Mouse (Mus musculus) bone marrow macrophage, adult 2 months (primary cell): ENCODE data around the gene 1700020D05Rik. TPM values are rescaled to one million over a fixed set of nuclear protein-coding genes. Genes with fewer than 3 reads are reported as not detected.
A peak's percentile ranks its signal among the peaks of the same experiment; 100 is the strongest.

Experiments
- H3K27ac ChIP-seq: 2 replicates; pipeline ENCODE4 v1.5.1; 2012; ENCODE audit warnings: low read depth, low read length; ENCODE audit not compliant: insufficient read depth
- H3K4me1 ChIP-seq: 2 replicates; pipeline ENCODE4 v1.6.1; 2012; ENCODE audit warnings: low read length; ENCODE audit not compliant: control insufficient read depth, insufficient read depth
- H3K4me3 ChIP-seq: 2 replicates; pipeline ENCODE4 v1.5.1; 2012; ENCODE audit warnings: mild to moderate bottlenecking, low read length, moderate library complexity; ENCODE audit not compliant: insufficient read depth
- CTCF ChIP-seq: IDR thresholded peaks from 2 replicates; pipeline ENCODE4 v1.5.1; 2012; ENCODE audit warnings: low read depth, mild to moderate bottlenecking, low read length, moderate library complexity
- POLR2A ChIP-seq: IDR thresholded peaks from 2 replicates; pipeline ENCODE4 v1.6.1; 2012; ENCODE audit warnings: mild to moderate bottlenecking, low read depth, low read length, borderline replicate concordance
- polyA plus RNA-seq: library from polyadenylated mRNA; stranded (reverse); fragments of >200 nt; gene quantifications from 2 replicates; pipeline ENCODE4 v1.2.4, GENCODE M21; 2012; ENCODE audit not compliant: missing spikeins, insufficient read depth, insufficient read length

1700020D05Rik gene
- polyA plus RNA-seq, 1 experiment = 5.1 TPM

DNA sequence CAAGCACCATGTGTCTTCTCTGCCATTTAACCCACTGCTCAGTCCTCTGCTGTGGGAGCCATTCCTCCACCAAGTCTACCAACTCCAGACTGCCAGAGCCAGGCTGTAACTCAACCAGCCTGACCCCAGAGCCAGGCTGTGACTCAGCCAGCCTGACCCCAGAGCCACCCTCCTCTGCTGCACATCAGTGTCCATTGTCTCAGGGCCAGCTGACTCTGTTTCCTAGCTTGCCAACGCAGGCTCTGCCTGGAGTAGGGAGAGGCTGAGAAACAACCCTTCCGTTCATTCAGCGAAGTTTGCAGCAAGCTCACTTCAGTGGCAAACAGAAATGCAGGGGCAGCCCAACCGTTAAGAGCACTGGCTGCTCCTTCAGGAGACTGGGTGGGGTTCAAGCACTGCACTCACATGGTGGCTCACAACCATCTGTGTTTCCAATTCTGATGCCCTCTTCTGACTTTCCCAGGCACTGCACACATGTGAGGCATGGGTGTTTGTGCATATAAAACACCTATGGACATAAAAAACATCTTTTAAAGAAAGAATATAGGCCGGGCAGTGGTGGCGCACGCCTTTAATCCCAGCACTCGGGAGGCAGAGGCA, 13.4 kb upstream of the 1700020D05Rik start:
- Histone ChIP-seq H3K4me1 (peaks cover 8% of the 10 kb centered on the region), H3K4me3 (no peak overlapping the region), H3K27ac (no peak overlapping the region)
- no peak for TF ChIP-seq CTCF
- no peak for TF ChIP-seq POLR2A

DNA sequence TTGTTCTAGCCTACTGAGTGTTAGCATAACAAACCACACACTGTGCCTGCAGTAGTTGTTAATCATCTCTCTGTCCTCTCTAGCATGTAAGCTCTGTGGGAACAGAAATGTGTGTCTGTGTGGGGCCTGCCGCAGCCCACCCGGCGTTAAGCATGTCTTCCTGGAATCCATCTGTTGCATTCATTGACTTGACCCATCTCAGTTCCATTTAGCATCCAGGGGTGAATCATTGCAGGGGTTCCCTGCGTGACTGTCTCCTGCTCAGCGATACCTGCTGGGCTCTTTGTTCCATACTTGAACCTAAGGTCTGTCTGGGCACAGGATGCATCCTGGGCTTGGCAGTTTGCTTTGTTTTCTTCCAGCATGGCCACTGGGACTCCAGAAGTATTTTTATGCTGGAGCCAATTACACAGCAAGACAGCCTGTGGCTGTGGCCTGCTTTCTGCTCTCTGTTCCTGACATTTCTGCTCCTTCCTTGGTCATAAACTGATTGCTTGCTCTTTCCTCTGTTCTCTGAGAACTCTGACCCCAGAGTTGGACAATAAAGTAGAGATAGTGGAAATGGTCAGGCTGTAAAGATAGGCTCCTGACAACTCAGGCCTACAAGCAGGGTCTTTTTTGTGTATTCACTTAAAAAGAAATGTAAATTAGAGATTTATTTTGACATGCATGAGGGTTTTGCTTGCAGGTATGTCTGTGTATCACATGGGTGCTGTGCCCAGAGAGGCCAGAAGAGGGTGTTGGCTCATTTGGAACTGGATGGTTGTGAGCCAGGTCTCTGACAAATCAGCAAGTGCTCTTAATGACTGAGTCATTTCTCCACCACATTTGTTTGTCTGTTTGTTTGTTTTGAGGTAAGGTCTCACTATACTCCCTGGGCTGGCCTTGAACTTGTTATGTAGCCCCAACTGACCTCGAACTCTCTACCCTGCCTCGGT, 12.5 kb upstream of the 1700020D05Rik start:
- TF ChIP-seq CTCF (no peak), POLR2A (no peak)
- Histone ChIP-seq H3K4me3 (no peak overlapping the region), H3K27ac (no peak overlapping the region), H3K4me1 (peaks cover 9% of the 10 kb centered on the region)

DNA sequence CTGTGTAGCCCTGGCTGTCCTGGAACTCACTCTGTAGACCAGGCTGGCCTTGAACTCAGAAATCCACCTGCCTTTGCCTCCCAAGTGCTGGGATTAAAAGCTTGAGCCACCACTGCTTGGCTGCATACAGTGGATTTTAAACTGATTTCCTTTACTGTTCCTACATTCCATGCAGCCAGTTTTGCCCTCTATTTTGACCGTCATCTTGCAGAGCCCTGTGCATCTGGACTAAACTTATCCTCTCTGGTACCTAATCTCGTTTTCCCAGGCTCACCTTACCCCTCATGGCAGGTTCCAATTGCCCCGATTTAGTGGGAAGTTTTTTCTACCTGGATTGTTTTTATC, 9.4 kb upstream of the 1700020D05Rik start:
- H3K4me1 ChIP-seq = peaks cover 14% of the 10 kb centered on the region
- TF ChIP-seq POLR2A = no peak

DNA sequence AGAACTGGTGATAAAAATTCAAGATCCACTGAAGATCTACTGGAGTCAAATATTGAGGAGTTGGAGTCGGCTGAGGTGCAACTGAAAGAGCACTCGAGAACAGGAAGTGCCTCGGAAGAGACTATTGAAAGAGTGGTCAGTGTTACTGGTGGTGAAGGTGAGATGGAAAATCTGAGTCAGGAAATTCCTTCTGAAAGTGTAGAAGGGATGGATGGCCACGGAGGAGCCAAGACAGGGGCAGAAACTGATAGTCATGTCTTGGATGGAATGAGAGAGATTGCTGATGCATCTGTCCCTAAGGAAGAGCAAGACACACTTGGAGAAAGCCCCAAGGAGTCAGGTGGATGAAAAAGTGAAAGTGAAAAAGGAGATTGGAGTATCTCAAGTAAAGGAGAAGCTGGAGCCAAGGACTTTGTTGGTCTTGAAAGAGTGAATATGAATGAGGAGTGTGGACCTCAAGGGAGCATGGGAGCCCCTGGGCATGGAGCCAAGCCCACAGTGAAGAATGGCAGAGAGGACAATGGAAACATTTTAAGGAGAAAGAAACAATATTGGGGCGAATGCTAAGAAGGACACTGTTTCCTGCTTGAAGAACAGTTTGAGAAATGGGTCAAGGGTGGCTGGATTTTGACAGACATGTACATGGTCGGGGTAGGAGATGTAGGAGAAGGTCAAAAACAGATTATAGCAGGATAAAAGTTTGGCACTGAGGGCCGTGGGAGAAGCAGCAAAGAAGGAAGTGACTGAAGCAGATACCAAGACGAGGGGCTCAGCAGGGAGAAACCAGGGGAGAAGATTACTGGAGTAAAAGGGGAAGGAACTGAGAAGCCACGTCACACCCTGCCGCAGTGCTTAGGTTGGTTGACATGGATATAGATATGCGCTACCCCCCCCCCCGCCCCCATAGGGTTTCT, 8.8 kb upstream of the 1700020D05Rik start:
- peak overlapping the region; percentile 80 for H3K4me3 ChIP-seq

More for the DNA sequence above, 9.4 kb upstream of the 1700020D05Rik start:
- Histone ChIP-seq H3K4me3 (peak overlapping the region; percentile 8; the same call in 1 of the 2 replicates), H3K27ac (peak overlapping the region; percentile 59)

DNA sequence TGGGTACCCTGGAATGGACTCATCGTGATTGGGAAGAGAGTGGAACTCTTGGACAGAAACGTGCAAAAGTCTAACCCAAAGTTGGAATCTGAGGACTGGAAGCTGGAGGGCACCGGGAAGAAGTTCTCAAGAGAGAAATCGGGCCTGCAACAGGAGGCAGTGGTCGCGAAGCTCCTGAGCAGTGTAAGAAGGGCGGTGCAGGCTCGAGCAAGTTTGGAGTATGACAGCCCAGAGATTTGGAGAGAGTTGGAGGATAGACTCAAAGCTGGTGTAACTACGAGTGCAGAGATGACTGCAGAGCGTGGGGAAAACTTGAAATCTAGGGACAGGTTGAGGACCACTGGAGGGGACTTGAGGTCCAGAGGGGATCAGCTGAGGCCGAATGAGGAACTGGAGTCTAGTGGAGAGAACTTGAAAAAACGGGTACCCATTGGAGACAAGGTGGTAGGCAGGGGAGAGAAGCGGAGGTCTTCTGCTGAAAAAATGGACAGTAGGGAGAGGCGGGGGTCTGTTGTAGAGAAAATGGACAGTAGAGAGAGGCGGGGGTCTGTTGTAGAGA, 7.6 kb upstream of the 1700020D05Rik start:
- TF ChIP-seq POLR2A (no peak), CTCF (no peak)
- Histone ChIP-seq H3K4me1 (peaks cover 14% of the 10 kb centered on the region), H3K4me3 (peak overlapping the region; percentile 80), H3K27ac (peak overlapping the region; percentile 76)

More for the DNA sequence above, 8.8 kb upstream of the 1700020D05Rik start:
- H3K4me1 ChIP-seq = peaks cover 14% of the 10 kb centered on the region
- H3K27ac ChIP-seq = peak overlapping the region; percentile 72
- TF ChIP-seq POLR2A (no peak), CTCF (no peak)

DNA sequence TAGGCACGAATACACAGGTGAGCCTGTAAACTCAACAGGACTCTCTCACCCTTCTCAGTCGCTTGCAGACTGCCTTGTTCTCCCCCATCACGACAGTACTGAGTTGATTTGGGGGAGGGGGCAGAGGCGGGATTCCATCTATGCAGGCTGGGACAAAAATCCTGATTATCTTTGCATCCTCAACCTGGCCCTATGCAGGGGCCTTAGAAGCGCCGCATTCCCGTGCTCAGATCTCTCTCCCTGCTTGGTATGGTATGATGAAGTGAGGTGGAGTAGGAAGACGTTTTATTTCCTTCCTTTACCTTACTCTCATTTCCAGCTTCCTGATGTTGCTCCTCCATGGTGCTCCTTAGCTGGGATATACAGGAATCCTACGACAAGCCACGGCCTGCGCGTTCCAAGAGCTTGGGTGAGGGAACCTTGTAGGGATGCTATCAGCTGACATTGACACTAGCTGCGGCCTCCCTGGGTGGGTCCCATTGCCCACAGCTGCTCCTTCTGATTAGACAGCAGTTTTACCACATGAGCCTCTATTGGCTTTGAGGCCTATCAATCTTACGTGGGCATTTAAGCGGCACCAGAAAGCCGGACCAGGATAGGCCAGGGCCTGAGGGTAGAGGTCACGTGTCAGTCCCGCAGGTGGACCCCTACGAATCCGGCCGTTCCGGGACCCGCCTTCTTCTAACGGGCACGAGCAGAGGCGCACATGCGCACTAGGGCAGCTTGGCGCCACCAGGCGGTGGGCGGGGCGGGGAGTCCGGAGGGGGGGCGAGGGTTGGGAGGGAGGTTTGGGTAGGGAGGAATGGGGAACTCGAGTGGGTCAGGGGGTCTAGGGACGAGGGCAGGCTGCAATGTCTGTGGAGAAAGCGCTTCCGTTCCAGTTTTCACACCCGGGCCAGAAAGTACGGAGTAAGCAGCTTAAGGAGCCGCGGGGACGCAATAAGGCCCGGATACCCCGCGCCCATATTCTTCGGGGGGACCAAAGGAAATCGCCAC, 6.7 kb upstream of the 1700020D05Rik start, which contains the start of gene Snx32:
TSS of gene Snx32 (minus strand) at position 508 of the 996 bp plus-strand sequence.
- peak; percentile 65; the same call in 1 of the 2 replicates for TF ChIP-seq POLR2A
- TF ChIP-seq CTCF = no peak; the same call in 1 of the 2 replicates
- H3K4me3 ChIP-seq = peak within 1 kb of the TSS; percentile 80
- H3K4me1 ChIP-seq = peaks cover 14% of the 10 kb centered on the region
- H3K27ac ChIP-seq = peak within 1 kb of the TSS; percentile 76

DNA sequence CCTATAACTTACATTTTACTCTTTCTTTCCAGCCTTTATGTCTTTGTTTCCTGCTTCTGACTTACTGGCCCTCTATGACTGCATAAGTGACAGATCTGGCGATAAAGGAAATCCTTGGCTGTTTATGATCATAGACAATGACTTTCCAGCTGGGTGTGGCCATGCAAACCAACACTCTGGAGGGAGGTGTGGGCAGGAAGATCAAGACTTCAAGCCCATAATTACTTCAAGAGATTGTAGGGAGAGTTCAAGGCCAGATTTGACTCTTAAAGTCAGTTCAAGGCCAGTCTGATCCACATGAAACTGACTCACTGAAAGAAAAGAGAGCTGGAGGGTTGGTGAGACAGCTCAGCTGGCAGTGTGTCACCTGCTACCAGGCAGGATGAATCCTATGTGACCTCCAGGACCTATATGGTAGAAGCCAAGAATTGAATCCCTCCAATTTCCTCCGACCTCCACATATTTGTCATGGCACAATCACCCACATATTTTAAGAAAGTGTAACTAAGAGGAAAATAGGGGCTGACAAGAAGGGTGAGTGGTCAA, 3.2 kb downstream of the 1700020D05Rik start:
- no peaks in the 10 kb centered on the region for H3K4me1 ChIP-seq
- H3K27ac ChIP-seq = no peak overlapping the region

DNA sequence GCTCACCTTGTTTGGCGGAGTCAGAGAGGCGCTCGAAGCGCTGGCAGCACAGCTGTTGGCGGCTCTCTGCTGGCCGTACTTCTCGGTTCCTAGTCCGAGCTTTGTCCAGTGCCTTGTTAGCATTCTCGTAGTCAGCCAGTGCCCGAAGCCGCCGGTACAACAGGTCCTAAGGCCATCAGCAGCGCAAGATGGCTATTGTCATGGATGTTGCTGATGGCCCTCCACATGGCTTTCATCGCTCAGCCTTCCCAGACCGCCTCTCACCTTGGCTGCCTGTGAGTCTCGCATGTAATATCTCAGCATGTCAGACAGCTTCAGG, 7.6 kb downstream of the 1700020D05Rik start:
- Histone ChIP-seq H3K4me1 (peaks cover 3% of the 10 kb centered on the region), H3K4me3 (no peak overlapping the region), H3K27ac (no peak overlapping the region)
- TF ChIP-seq CTCF = no peak
- TF ChIP-seq POLR2A = no peak

More for the DNA sequence above, 3.2 kb downstream of the 1700020D05Rik start:
- TF ChIP-seq POLR2A (no peak), CTCF (no peak)
- H3K4me3 ChIP-seq = no peak overlapping the region
